Mouse (Mus musculus) myocyte (in vitro differentiated cells): ENCODE results near the gene Dact2. TPM values are rescaled to one million over a fixed set of nuclear protein-coding genes. Genes with fewer than 3 reads are reported as not detected.

Source experiments
- H3K27me3 ChIP-seq: one replicate; pipeline ENCODE4 v1.6.1; 2011; ENCODE audit not compliant: control insufficient read depth, insufficient read depth, insufficient read length
- H3K36me3 ChIP-seq: one replicate; pipeline ENCODE4 v1.6.1; 2011; ENCODE audit not compliant: control insufficient read depth, insufficient read depth
- H3K4me2 ChIP-seq: one replicate; pipeline ENCODE4 v1.6.1; 2011; ENCODE audit warnings: low read depth, control low read depth
- H3K4me3 ChIP-seq: one replicate; pipeline ENCODE4 v1.5.1; 2011; ENCODE audit warnings: mild to moderate bottlenecking, control low read depth, moderate library complexity
- H3K79me2 ChIP-seq: one replicate; pipeline ENCODE4 v1.6.1; 2011; ENCODE audit not compliant: control insufficient read depth, insufficient read depth
- H3ac ChIP-seq: one replicate; pipeline ENCODE4 v1.6.1; 2011; ENCODE audit not compliant: control insufficient read depth, insufficient read length
- CEBPB ChIP-seq: IDR thresholded peaks from 2 replicates; pipeline ENCODE4 v1.6.1; 2011; ENCODE audit warnings: mild to moderate bottlenecking, moderate library complexity; ENCODE audit not compliant: poor library complexity, insufficient read depth, severe bottlenecking
- E2F4 ChIP-seq: IDR thresholded peaks from one replicate; pipeline ENCODE4 v1.6.1; 2011; ENCODE audit warnings: mild to moderate bottlenecking, control low read depth, moderate library complexity; ENCODE audit not compliant: insufficient read depth
- MAX ChIP-seq: IDR thresholded peaks from one replicate; pipeline ENCODE4 v1.6.1; 2011; ENCODE audit warnings: low read depth, mild to moderate bottlenecking, control low read depth
- MYOD1 ChIP-seq, 3 experiments: IDR thresholded peaks; one replicate each; pipeline ENCODE4 v1.6.1; 2011; ENCODE audit warnings: control low read depth in 2 of 3, low read depth in 2 of 3, mild to moderate bottlenecking in 2 of 3, moderate library complexity in 1 of 3; ENCODE audit not compliant: insufficient read length in 2 of 3, control insufficient read depth in 1 of 3
- MYOG ChIP-seq, 3 experiments: IDR thresholded peaks; one replicate each; pipeline ENCODE4 v1.6.1; 2011; ENCODE audit warnings: control low read depth in 2 of 3, low read depth in 2 of 3, mild to moderate bottlenecking in 2 of 3; ENCODE audit not compliant: insufficient read length in 2 of 3, control insufficient read depth in 1 of 3, insufficient read depth in 1 of 3
- POLR2A ChIP-seq: IDR thresholded peaks from one replicate; pipeline ENCODE4 v1.6.1; 2011; ENCODE audit warnings: low read depth, mild to moderate bottlenecking, control low read depth, moderate library complexity; ENCODE audit not compliant: insufficient read length
- POLR2AphosphoS2 ChIP-seq: IDR thresholded peaks from one replicate; pipeline ENCODE4 v1.6.1; 2011; ENCODE audit warnings: low read depth, control low read depth; ENCODE audit not compliant: insufficient read length
- REST ChIP-seq: IDR thresholded peaks from one replicate; pipeline ENCODE4 v1.6.1; 2011; ENCODE audit warnings: mild to moderate bottlenecking, control low read depth, moderate library complexity; ENCODE audit not compliant: insufficient read depth, insufficient read length
- SRF ChIP-seq: IDR thresholded peaks from one replicate; pipeline ENCODE4 v1.6.1; 2011; ENCODE audit warnings: low read depth; ENCODE audit not compliant: control insufficient read depth, insufficient read length
- TCF12 ChIP-seq: IDR thresholded peaks from one replicate; pipeline ENCODE4 v1.6.1; 2011; ENCODE audit warnings: mild to moderate bottlenecking, control low read depth; ENCODE audit not compliant: poor library complexity, insufficient read depth, severe bottlenecking
- TCF3 ChIP-seq: IDR thresholded peaks from one replicate; pipeline ENCODE4 v1.6.1; 2011; ENCODE audit warnings: low read depth, control low read depth; ENCODE audit not compliant: insufficient read length
- USF1 ChIP-seq: IDR thresholded peaks from one replicate; pipeline ENCODE4 v1.6.1; 2011; ENCODE audit warnings: low read depth, mild to moderate bottlenecking, control low read depth, moderate library complexity
- polyA plus RNA-seq: library from polyadenylated mRNA; unstranded; fragments of >200 nt; fragmentation: generic; extraction: Trizol; gene quantifications from one replicate; pipeline ENCODE4 v1.2.1, GENCODE M21; 2012; ENCODE audit warnings: missing spikeins

The Dact2 gene
- polyA plus RNA-seq, 1 experiment: 0.95 TPM

DNA sequence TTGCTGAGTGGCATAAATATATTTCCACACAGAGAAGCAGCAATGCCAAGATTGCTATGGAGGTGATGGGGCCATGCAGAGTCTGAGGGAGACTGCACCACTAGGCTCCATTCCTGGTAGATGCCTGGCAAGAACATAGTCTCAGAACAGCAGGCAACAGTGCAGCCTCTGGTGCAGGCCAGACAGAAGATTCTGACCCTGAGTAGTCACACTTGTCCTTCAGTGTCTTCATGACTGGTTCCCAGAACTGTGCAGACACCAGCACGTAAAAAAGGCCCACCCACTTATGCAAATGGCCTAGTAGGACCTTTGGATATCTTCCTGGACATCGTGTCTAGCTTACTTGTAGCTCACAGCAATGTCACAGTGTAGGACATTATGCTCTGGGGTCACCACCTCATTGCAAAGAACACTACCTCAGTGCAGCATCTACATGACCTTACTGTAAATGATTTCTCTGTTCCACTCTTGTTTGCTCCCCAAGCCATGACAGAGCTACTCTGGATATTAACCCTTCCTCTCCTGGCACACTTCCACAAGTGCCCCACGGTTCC is 9.9 kb upstream of the Dact2 start:
- H3K36me3 ChIP-seq: no peaks in the 10 kb centered on the region
- no peak for TF ChIP-seq USF1
- no peak for TF ChIP-seq REST
- TF ChIP-seq E2F4: no peak
- no peak for TF ChIP-seq MYOD1 (IDR thresholded peaks at IDR 0.05; ENCODE audit: control insufficient read depth in 1 of 3, insufficient read length in 2 of 3, low read depth in 2 of 3)
- TF ChIP-seq POLR2AphosphoS2: no peak
- no peak for TF ChIP-seq MAX
- TF ChIP-seq MYOG (IDR thresholded peaks at IDR 0.05; ENCODE audit: control insufficient read depth in 1 of 3, insufficient read depth in 1 of 3, insufficient read length in 2 of 3, low read depth in 2 of 3): no peak
- TF ChIP-seq CEBPB: no peak
- no peak for TF ChIP-seq TCF3
- TF ChIP-seq SRF: no peak
- no peak for TF ChIP-seq POLR2A
- no peak for TF ChIP-seq TCF12

GRCm38 (mm10) chr17:14212796-14213195 is 8.7 kb upstream of the Dact2 start:
- Histone ChIP-seq H3K36me3 (no peaks in the 10 kb centered on the region), H3ac (no peak overlapping the region), H3K4me3 (no peak overlapping the region), H3K4me2 (no peak overlapping the region), H3K79me2 (no peaks in the 10 kb centered on the region), H3K27me3 (peaks cover 3% of the 10 kb centered on the region)
- TF ChIP-seq POLR2AphosphoS2: no peak
- no peak for TF ChIP-seq MYOD1 (IDR thresholded peaks at IDR 0.05; ENCODE audit: control insufficient read depth in 1 of 3, insufficient read length in 2 of 3, low read depth in 2 of 3)
- TF ChIP-seq POLR2A: no peak
- TF ChIP-seq MAX: no peak
- no peak for TF ChIP-seq USF1
- TF ChIP-seq TCF12: no peak
- no peak for TF ChIP-seq E2F4
- TF ChIP-seq CEBPB: no peak
- TF ChIP-seq SRF: no peak
- TF ChIP-seq TCF3: no peak
- TF ChIP-seq MYOG (IDR thresholded peaks at IDR 0.05; ENCODE audit: control insufficient read depth in 1 of 3, insufficient read depth in 1 of 3, insufficient read length in 2 of 3, low read depth in 2 of 3): no peak
- no peak for TF ChIP-seq REST

More for the DNA sequence above, 9.9 kb upstream of the Dact2 start:
- H3K4me2 ChIP-seq: no peak overlapping the region
- no peaks in the 10 kb centered on the region for H3K79me2 ChIP-seq
- no peak overlapping the region for H3K4me3 ChIP-seq
- H3K27me3 ChIP-seq: peaks cover 5% of the 10 kb centered on the region
- H3ac ChIP-seq: no peak overlapping the region

- TF ChIP-seq USF1: no peak
- no peak for TF ChIP-seq POLR2A
- TF ChIP-seq POLR2AphosphoS2: no peak
- no peak for TF ChIP-seq E2F4
- no peak for TF ChIP-seq TCF12
- no peak for TF ChIP-seq TCF3
- no peak for TF ChIP-seq MAX
- no peak for TF ChIP-seq MYOD1 (IDR thresholded peaks at IDR 0.05; ENCODE audit: control insufficient read depth in 1 of 3, insufficient read length in 2 of 3, low read depth in 2 of 3)
- no peak for TF ChIP-seq REST
- TF ChIP-seq MYOG (IDR thresholded peaks at IDR 0.05; ENCODE audit: control insufficient read depth in 1 of 3, insufficient read depth in 1 of 3, insufficient read length in 2 of 3, low read depth in 2 of 3): no peak
- TF ChIP-seq CEBPB: no peak
- TF ChIP-seq SRF: no peak
- no peak overlapping the region for H3ac ChIP-seq
- H3K36me3 ChIP-seq: no peaks in the 10 kb centered on the region
- H3K79me2 ChIP-seq: no peaks in the 10 kb centered on the region
- H3K27me3 ChIP-seq: peaks cover 7% of the 10 kb centered on the region
- H3K4me2 ChIP-seq: no peak overlapping the region
- no peak overlapping the region for H3K4me3 ChIP-seq
These were observed 3.0 kb upstream of the Dact2 start for GRCm38 (mm10) chr17:14207093-14207561.

- H3K36me3 ChIP-seq: no peaks in the 10 kb centered on the region
- peaks cover 7% of the 10 kb centered on the region for H3K27me3 ChIP-seq
- H3K4me3 ChIP-seq: no peak overlapping the region
- H3ac ChIP-seq: no peak overlapping the region
- H3K4me2 ChIP-seq: no peak overlapping the region
- H3K79me2 ChIP-seq: no peaks in the 10 kb centered on the region
- no peak for TF ChIP-seq CEBPB
- TF ChIP-seq MYOG (IDR thresholded peaks at IDR 0.05; ENCODE audit: control insufficient read depth in 1 of 3, insufficient read depth in 1 of 3, insufficient read length in 2 of 3, low read depth in 2 of 3): no peak
- no peak for TF ChIP-seq MYOD1 (IDR thresholded peaks at IDR 0.05; ENCODE audit: control insufficient read depth in 1 of 3, insufficient read length in 2 of 3, low read depth in 2 of 3)
- no peak for TF ChIP-seq TCF12
- TF ChIP-seq REST: no peak
- TF ChIP-seq USF1: no peak
- no peak for TF ChIP-seq E2F4
- TF ChIP-seq SRF: no peak
- TF ChIP-seq MAX: no peak
- no peak for TF ChIP-seq POLR2AphosphoS2
These were observed 2.0 kb upstream of the Dact2 start for GRCm38 (mm10) chr17:14206062-14206461.
